Mouse (Mus musculus) midbrain, embryonic 16.5 days (tissue): ENCODE data around the gene Plrg1. TPM values are rescaled to one million over a fixed set of nuclear protein-coding genes. Genes with fewer than 3 reads are reported as not detected.

Experiments used
- ATAC-seq: fragments of 200-750 bp; cut with Nextera tagmentation; 2 replicates; pipeline ENCODE4 v1.8.0; 2017; ENCODE audit warnings: moderate TSS enrichment
- H3K27ac ChIP-seq: fragments of 300-500 bp; sonication (generic); 2 replicates; pipeline ENCODE4 v1.5.1; 2014; ENCODE audit warnings: mild to moderate bottlenecking, low read length, mixed read lengths
- H3K27me3 ChIP-seq: fragments of 300-500 bp; sonication (generic); 2 replicates; pipeline ENCODE4 v1.6.1; 2014; ENCODE audit warnings: low read depth, low read length, mixed read lengths; ENCODE audit not compliant: control insufficient read depth, insufficient read depth
- H3K36me3 ChIP-seq: fragments of 300-500 bp; sonication (generic); 2 replicates; pipeline ENCODE4 v1.6.1; 2014; ENCODE audit warnings: mild to moderate bottlenecking, low read length, moderate library complexity, mixed read lengths; ENCODE audit not compliant: control insufficient read depth, insufficient read depth
- H3K4me1 ChIP-seq: fragments of 300-500 bp; sonication (generic); 2 replicates; pipeline ENCODE4 v1.6.1; 2014; ENCODE audit warnings: mild to moderate bottlenecking, low read length, mixed read lengths; ENCODE audit not compliant: control insufficient read depth, insufficient read depth
- H3K4me2 ChIP-seq: fragments of 300-500 bp; sonication (generic); 2 replicates; pipeline ENCODE4 v1.6.1; 2014; ENCODE audit warnings: mild to moderate bottlenecking, low read length, mixed read lengths
- H3K4me3 ChIP-seq: fragments of 300-500 bp; sonication (generic); 2 replicates; pipeline ENCODE4 v1.5.1; 2014; ENCODE audit warnings: low read depth, mild to moderate bottlenecking, low read length, moderate library complexity, mixed read lengths
- H3K9ac ChIP-seq: fragments of 300-500 bp; sonication (generic); 2 replicates; pipeline ENCODE4 v1.6.1; 2014; ENCODE audit warnings: low read depth, low read length, mixed read lengths
- H3K9me3 ChIP-seq: fragments of 300-500 bp; sonication (generic); replicated peaks from 2 replicates; pipeline ENCODE4 v1.6.1; 2014; ENCODE audit warnings: mild to moderate bottlenecking, low read length, mixed read lengths; ENCODE audit not compliant: control insufficient read depth, poor library complexity, severe bottlenecking
- WGBS: fragments of 180-500 bp; shearing (Covaris S2); extraction: QIAGEN DNeasy Blood & Tissue Kit; methylation state at CpG from one replicate; pipeline ENCODE4 v1.1.7; 2014; 5-methylcytosine and 5-hydroxymethylcytosine counted together
- polyA plus RNA-seq: library from polyadenylated mRNA; unstranded; fragments of >200 nt; fragmentation: Nextera tagmentation; extraction: Ambion mirVana; gene quantifications from 2 replicates; pipeline ENCODE4 v1.2.1, GENCODE M21; 2015

Plrg1 gene
- polyA plus RNA-seq, 1 experiment from 2014 or later, result 100 TPM

DNA sequence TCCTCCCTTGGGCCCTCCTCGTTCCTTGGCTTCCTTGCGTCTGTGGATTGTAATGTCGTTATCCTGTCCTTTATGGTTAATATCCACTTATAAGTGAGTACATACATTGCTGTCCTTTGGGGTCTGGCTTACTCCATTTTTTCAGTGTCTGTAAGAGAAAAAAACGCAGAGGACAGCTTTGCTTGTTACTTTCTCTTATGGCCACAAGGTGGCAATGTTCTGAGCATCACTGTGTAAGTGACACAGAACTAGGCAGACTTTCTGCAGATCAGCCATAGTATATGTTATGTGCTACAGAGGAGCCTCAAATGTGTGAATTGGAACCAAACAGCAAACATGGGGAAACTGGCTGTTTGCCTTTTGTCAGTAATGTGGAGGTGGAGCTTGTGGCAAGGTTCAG is 54.8 kb downstream of the Plrg1 start:
- peak; percentile 69; the same call in 1 of the 2 replicates for ATAC-seq
- WGBS, result 37% methylated on average over 4 of the region's 4 CpGs
- H3K27ac ChIP-seq, result no peak overlapping the region
- no peak overlapping the region for H3K9ac ChIP-seq
- no peak overlapping the region for H3K4me2 ChIP-seq
- peaks cover 15% of the 10 kb centered on the region for H3K4me1 ChIP-seq
- H3K36me3 ChIP-seq, result no peaks in the 10 kb centered on the region
- H3K27me3 ChIP-seq, result no peaks in the 10 kb centered on the region
- no peak overlapping the region for H3K4me3 ChIP-seq
- no peaks in the 10 kb centered on the region for H3K9me3 ChIP-seq

DNA sequence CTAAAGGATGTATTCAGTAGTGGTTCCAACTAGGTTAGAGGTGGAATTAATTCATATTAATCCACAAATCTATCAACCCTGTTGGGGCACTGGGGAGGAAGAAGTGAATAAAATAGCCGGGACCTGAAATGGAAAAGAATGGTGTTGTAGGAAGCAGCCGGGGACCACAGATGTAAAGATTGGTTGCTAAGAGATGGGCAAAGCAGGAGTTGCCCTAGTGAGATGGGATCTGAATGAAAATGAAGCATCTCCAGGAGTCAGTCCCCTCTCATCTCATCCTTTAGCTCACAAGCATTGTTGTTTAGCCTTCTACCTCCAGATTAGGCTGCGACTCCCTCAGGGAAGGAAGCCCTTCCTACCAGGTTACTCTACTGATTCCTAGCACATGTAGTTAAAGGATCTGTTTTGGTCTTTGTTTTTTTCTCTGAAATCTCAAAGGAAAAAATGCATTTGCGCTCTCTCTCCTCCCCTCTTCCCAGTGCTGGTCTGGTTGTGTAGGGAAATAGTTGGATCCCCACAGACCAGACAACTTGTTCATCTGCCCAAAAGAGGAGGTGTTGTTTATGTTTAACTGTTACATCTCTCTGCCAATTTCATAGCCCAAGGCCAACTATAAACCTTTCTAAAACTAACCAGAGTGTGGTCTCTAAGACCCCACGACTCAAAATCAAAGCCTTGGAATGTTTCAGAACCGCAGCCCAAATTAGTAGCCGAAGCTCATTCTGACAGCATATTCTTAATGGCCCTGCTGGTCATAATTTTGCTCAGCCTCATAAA is 56.4 kb downstream of the Plrg1 start:
- Histone ChIP-seq H3K4me2 (no peak overlapping the region), H3K36me3 (no peaks in the 10 kb centered on the region), H3K9ac (no peak overlapping the region), H3K27me3 (no peaks in the 10 kb centered on the region; the same call in 1 of the 2 replicates), H3K4me3 (no peak overlapping the region), H3K9me3 (no peaks in the 10 kb centered on the region), H3K27ac (no peak overlapping the region), H3K4me1 (peaks cover 15% of the 10 kb centered on the region)
- ATAC-seq, result no peak
- WGBS, result 34% methylated on average over 7 of the region's 7 CpGs

DNA sequence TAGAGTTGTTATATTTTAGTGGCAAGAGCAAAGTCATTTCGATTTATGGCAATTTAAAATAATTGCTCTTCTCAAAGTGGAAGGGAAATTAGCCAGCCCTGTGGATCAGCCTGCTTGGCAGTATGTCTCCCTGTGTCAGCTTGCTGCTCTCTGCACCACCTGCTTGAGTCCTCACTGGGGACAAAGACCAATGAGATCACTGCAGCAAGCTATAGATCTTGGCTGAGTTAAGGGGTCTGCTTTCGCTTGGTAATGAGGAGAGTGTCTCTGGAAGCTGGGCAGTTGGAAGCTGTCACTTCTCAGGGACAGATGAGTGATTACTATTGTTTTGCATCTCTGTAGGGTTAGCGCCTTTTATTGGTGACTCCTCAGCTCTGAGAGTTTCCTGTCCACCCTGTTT is 57.5 kb downstream of the Plrg1 start:
- H3K9ac ChIP-seq, result no peak overlapping the region
- no peak overlapping the region for H3K4me2 ChIP-seq
- no peaks in the 10 kb centered on the region for H3K9me3 ChIP-seq
- no peaks in the 10 kb centered on the region for H3K36me3 ChIP-seq
- no peak overlapping the region for H3K27ac ChIP-seq
- peaks cover 15% of the 10 kb centered on the region for H3K4me1 ChIP-seq
- H3K4me3 ChIP-seq, result no peak overlapping the region
- no peaks in the 10 kb centered on the region; the same call in 1 of the 2 replicates for H3K27me3 ChIP-seq
- no peak; the same call in 1 of the 2 replicates for ATAC-seq
- WGBS, result 27% methylated on average over 3 of the region's 3 CpGs

DNA sequence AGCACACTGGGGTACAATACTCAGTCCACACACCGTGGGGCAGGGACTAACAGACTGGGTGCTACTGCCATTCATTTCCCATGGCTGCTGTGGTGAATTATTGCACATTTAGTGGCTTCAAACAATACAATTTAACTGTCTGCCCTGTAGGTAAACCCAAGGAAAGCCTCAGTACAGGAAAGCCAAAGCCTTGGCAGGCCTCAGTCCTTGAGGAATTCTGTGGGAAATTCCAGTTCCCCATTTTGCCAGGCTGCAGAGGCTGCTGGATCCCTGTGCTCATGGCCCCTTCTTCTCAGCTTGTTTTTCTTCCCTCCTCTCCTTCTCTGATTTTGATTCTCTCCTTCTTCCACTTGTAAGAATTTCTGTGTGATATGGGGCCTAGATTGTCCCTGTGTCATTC is 59.6 kb downstream of the Plrg1 start:
- Histone ChIP-seq H3K4me3 (no peak overlapping the region), H3K4me1 (peaks cover 15% of the 10 kb centered on the region), H3K27ac (no peak overlapping the region), H3K27me3 (no peaks in the 10 kb centered on the region; the same call in 1 of the 2 replicates), H3K4me2 (no peak overlapping the region), H3K36me3 (no peaks in the 10 kb centered on the region), H3K9ac (no peak overlapping the region), H3K9me3 (no peaks in the 10 kb centered on the region)
- no peak for ATAC-seq
- WGBS, result 57% methylated on average over 1 of the region's 1 CpGs

DNA sequence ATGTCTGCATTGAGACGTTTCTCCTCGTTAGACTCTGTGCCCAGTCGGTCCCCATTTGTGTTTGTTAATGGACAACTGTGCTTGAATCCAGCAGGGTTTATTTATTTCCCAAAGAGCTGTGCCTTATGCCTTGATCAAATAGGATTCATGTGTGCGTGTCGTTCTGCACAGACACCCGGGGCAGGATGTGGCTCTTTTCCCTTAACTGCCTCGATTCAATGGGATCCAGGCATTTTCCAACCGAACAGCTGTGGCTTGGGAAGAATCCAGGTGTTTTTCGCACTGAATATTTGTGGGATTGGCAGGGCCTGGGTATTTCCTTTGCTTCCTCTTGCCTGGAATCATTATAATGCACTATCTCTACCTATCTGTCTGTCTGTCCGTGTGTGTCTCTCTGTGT is 62.3 kb downstream of the Plrg1 start:
- no peaks in the 10 kb centered on the region; the same call in 1 of the 2 replicates for H3K27me3 ChIP-seq
- H3K4me3 ChIP-seq, result no peak overlapping the region
- no peaks in the 10 kb centered on the region for H3K9me3 ChIP-seq
- H3K27ac ChIP-seq, result no peak overlapping the region
- peaks cover 3% of the 10 kb centered on the region; the same call in 1 of the 2 replicates for H3K4me1 ChIP-seq
- no peaks in the 10 kb centered on the region for H3K36me3 ChIP-seq
- 71% methylated on average over 10 of the region's 10 CpGs for WGBS
- no peak overlapping the region for H3K9ac ChIP-seq
- no peak for ATAC-seq
- H3K4me2 ChIP-seq, result no peak overlapping the region

Other genes with a start within 250 kb of the Plrg1 start
- gene Rbm46, start 179.0 kb upstream of the Plrg1 start, polyA plus RNA-seq, result 1.6 and 2.0 TPM in 2 replicates
- gene Lrat, start 151.5 kb upstream of the Plrg1 start, polyA plus RNA-seq, result 0.27 and 0.30 TPM in 2 replicates
- not detected in 2 replicates for gene Fgg, start 47.8 kb upstream of the Plrg1 start, polyA plus RNA-seq
- gene Fga, start 29.4 kb upstream of the Plrg1 start, polyA plus RNA-seq, result not detected in 2 replicates
- not detected in 2 replicates for gene Fgb, start 5.7 kb upstream of the Plrg1 start, polyA plus RNA-seq
- 0.69 and 0.75 TPM in 2 replicates for gene Dchs2, start 72.4 kb downstream of the Plrg1 start, polyA plus RNA-seq